Mouse (Mus musculus) activated CD4-positive, CD25-positive, alpha-beta regulatory T cell, adult 4 months (primary cell): ENCODE data around the gene Lman2. TPM values are rescaled to one million over a fixed set of nuclear protein-coding genes. Genes with fewer than 3 reads are reported as not detected.

ENCODE experiments used
- ATAC-seq: one replicate; pipeline ENCODE4 v1.8.0; 2017
- polyA plus RNA-seq, 2 experiments: library from polyadenylated mRNA; unstranded; fragments of 100-300 nt; shearing (Covaris generic); gene quantifications; one replicate each; pipeline ENCODE4 v1.2.1; 2017

The Lman2 gene
- 10 to 100 TPM; 46.7 to 58.6 TPM for polyA plus RNA-seq

DNA sequence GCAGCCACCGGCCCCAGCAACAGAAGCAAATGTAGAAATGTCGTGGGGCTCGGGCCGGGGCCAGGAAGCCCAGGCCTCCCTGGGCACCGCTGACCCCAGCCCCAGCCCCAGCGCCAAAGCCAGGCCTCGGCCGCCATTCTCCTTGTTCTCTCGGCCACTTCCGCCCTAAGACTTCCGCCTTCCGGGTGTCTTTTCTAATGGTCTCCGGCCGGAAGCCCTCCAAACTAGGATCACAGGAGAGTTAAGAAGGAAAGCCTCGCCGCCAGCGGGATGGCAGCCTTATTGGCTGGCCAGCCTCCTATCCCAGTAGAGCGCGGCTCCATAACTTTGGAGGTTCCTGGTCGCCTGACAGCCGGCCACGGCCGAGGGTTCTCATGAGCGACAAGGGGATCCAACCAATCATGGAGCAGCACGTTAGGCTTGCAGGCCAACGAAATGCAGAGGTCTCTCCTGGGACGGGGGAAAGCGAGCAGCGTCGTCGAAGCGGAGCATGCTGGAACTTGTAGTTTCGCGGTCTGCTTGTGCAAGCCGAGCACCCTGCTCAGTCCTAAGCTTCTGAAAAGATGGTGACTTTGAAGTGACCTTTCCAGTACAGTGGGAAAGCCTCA lies at the start of gene Lman2:
Lman2 (minus strand) TSS at position 331 of the 608 bp plus-strand sequence.
- peak; percentile 98 for ATAC-seq

GRCm38 (mm10) chr13:55411826-55412225 lies 49.2 kb upstream of the Lman2 start:
- ATAC-seq, result no peak

DNA sequence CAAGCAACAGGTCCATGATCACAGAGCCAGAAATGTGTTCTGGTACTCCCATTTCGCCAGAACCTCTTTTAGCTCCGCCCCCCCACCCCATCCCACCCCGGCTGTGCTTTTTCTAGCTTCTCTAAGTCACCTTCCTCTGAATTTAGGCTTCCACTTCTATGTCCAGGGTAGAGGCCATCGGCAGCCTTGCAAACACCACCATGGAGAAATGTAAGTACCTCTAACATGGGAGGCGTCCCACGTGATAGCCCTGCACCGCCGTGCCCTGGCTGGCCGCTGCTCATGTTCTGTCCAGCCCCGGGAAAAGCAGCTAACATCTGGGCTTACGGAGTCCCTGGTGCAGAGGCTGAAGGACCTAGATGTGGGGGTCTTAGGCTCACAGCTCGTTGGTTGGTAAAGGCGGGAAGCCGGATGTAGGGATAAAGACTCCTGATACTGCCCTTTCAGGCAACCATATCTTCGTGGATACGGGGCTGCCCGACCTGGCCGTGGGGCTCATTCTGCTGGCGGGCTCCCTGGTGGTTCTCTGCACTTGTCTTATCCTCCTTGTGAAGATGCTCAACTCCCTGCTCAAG lies 46.0 kb upstream of the Lman2 start:
- no peak for ATAC-seq

DNA sequence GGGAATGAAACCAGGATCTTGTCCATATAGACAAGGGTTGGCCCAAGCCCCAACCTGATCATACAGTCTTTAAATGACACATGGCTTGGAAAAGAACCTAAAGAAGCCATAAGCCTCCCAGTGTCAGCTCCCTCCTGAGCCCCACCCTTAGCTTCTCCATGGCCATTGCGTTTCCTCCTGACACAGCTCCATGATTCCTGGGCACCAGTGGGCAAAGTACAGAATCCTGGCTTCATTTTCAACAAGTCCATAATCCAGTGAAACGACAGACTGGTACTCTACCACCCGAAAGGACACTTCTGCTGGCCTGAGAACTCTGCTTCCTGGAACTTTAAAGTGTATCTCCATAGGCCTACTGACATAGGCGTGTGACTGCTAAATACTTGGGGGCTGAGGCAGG lies 44.8 kb upstream of the Lman2 start:
- ATAC-seq, result no peak

DNA sequence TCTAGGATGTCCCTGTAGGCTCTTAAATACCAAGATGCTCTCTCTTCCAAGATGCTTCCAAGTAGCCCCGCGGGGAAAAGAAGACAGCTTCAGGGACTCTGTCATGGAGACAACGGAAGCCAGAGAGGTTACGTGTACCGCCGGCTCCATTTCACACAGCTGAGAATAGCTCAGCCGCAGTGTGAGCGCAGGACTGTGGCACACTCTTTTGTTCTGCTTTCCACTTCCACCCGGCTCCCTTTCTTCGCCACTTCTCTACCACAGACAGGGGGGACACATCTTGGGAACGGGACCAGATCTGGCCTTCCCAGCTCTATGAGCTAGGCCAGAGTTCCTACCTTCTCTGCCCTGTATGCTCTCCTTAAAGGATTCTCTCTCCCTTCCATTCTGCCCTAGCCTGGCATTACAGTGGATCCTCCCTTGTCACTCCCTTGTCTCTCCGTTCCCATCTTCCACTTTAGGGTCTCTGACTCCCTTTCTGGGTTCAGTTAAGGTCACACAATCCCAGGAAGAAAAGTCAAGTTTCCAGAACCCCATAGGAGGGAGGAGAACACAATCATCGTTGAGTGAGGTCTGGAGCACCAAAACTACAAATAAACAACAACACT lies 43.3 kb upstream of the Lman2 start:
- peak; percentile 58 for ATAC-seq

DNA sequence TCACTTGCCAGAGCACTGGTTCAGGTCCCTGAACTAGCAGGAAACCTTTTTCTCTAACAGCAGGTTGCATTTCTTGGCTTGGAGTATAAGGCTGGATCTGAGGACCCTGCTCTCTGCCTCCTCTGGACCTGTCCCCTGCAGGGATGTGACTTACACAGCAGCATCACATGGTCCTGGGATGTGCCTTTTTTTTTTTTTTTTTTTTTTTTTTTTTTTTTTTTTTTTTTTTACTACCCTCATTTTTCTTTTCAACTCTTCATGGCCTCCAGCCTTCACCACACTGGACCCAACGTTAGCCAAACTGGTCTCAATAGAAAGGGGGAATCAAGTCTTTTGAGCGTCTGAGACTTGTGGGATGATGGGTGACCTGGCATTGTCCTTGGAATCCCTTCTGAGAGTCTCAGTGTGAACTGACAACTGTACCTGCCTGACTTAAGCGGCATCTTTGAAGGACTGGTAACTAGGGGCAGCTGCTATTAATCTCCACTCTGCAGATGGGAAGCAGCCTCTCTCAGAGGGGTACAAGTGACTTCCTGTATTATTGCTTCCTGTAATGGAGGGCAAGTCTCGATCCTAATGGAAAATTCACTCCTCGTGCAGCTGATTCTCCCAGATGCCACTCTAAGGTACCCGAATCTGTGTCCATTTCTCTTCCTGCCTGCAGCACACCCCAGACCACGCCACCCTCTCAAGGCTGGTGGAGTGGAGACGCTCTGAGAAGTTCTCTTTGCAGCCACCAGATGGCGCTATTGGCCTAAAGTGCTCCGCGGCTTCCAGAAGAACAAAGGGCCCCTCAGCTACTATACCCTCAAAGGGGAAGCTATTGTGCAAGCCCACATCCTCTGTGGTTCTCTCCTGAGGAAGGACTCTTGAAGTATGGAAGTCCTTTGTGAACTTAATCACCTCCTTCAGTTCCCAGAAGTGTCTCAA lies 42.5 kb upstream of the Lman2 start:
- ATAC-seq, result peak; percentile 91

- no peak for ATAC-seq
These were observed 41.6 kb upstream of the Lman2 start for GRCm38 (mm10) chr13:55403935-55404852.

GRCm38 (mm10) chr13:55403266-55403665 lies 40.7 kb upstream of the Lman2 start:
- no peak for ATAC-seq

DNA sequence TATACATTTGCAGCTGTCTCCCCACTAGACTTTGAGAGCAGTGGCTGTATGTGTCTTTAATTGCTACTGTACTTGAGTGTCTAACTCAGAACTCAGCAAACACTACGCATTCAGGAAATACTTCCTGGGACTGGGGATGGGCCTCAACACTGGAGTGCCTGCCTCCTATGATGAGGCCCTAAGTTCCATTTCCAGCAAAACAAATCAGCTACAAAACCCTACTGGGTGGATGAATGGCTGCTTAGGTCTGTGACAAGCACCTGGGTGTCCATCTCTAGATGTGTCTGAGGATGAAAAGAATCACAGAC lies 37.4 kb upstream of the Lman2 start:
- no peak for ATAC-seq

DNA sequence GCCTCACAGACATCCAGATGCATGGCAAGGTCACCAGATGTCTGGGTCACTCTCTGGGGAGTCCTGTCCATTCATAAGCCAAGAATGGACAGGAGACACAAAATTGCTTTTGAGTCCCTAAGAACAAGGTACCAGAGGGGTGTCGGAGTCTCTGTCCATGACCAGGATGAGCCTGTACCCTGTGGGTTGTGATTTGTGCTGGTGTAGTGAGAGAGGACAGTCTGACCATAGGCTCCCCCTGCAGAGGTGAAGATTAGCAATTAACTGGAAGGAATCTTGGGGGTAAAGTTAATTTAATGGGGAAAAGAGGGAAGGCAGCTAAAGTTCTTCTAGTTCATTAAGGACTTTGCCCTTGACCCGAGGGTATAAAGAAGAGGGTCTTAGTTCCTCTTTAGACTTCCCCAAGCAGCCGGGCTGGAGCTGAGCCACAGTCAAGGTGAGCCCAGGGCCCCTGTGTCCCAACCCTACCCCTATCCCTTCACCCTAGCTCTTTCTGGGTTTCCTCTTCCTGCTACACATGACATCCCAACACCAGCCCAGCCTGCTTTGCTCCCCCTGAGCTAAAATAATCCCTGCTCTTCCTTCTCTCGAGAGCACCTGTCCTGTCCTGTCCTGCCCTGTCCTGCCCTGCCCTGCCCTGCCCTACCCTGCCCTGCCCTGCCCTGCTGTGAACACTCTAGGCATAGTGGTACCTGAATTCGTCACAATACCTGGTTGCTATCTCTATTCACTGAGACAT lies 36.9 kb upstream of the Lman2 start:
- no peak for ATAC-seq

DNA sequence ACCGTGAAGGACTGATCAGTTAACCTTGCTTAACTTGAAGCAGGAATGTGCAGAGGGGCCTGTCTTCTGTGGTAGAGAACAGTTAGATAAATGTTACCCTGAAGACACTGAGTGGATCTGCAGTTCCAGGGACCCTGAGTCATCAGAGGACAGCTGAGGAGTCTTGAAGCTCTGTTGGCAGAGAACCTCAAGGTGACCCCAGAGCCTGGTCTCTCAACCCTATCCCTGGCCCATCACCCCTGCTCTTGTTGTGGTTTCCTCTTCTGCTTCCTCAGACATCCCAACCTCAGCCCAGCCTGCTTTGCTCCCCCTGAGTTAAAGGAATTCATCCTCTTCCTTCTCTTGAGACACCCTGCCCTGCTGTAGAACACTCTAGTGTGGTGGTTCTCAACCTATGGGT lies 35.5 kb upstream of the Lman2 start, which contains the start of gene Slc34a1:
Slc34a1 (plus strand) TSS at position 100 of the 400 bp plus-strand sequence.
- no peak for ATAC-seq

GRCm38 (mm10) chr13:55392933-55393332 lies 30.4 kb upstream of the Lman2 start:
- no peak for ATAC-seq

- ATAC-seq, result no peak
These were observed 29.0 kb upstream of the Lman2 start for GRCm38 (mm10) chr13:55391626-55392029.

GRCm38 (mm10) chr13:55390644-55391043 lies 28.1 kb upstream of the Lman2 start:
- no peak for ATAC-seq

DNA sequence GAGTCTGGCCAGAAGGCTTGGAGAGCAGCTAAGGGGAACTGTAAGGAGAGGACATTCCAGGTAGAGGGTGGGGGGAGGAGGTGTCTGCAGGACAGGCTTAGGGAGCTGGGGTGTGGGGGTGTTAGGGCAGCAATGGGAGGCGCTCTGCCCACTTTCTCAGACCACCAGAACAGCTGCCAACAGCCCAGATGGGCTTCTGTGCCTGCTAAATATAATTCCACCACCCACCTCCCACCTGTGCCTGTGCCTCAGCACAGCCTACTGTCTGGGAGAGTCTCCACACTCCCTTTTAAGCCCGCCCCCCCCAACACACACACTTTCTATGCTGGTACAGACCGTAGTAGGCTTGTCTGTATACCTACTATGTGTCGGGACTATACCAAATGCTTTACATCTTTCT lies 19.2 kb upstream of the Lman2 start:
- no peak for ATAC-seq

- ATAC-seq, result no peak
These were observed 16.5 kb upstream of the Lman2 start for GRCm38 (mm10) chr13:55378907-55379580.

- no peak for ATAC-seq
These were observed 13.3 kb upstream of the Lman2 start for GRCm38 (mm10) chr13:55375877-55376276.

DNA sequence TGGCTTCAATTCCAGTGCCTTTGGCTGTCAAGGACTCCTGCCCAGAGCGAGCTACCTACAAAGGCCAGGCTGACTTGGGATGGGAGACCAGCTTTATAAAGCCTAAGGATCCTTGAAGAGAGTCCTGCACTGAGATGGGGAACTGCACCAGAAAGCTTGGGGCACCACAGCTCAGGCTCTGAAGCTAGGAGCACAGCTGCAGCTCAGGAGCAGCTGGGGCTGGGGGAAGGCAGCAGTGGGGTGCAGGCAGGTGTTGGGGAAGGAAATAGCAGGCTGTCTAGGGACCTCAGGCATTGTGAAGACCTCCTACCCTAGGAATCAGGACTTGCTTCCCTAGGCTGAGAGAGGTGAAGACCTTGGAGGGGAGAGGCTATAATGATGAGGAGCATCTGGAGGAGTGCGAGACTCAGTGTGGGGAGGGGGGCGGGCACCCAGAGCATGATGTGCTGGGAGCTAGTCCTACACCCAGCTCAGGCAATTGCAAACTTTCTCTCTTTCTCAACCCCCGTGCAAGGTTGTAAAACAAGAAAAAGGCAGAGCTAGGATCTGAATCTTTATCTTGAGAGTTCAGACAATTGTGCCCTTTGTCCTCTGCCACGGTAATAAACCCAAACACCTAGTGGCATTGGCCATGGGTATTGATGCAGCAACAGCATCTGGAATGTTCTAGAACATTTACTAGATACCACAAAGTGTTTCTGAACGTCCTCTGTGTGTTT lies 11.8 kb upstream of the Lman2 start:
- ATAC-seq, result no peak

DNA sequence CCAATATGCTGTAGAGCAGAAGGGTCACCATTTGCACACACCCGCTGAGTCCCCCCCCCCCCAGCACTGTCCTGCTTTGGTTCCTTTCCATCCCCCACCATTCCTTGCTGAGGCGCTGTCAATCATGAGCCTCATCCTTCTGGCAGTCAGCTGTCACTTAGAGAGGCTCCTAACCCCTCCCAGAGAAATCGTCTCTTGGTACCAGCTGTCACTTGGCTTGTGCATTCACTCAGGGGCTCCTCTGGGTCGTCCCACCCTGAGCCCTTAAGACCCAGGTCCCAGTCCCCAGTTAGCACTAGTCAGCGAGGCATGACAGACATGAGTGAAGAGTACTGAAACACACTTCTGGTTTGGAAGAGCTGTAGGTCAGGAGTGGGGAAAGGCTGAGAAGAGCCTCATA lies 9.2 kb upstream of the Lman2 start:
- no peak for ATAC-seq

DNA sequence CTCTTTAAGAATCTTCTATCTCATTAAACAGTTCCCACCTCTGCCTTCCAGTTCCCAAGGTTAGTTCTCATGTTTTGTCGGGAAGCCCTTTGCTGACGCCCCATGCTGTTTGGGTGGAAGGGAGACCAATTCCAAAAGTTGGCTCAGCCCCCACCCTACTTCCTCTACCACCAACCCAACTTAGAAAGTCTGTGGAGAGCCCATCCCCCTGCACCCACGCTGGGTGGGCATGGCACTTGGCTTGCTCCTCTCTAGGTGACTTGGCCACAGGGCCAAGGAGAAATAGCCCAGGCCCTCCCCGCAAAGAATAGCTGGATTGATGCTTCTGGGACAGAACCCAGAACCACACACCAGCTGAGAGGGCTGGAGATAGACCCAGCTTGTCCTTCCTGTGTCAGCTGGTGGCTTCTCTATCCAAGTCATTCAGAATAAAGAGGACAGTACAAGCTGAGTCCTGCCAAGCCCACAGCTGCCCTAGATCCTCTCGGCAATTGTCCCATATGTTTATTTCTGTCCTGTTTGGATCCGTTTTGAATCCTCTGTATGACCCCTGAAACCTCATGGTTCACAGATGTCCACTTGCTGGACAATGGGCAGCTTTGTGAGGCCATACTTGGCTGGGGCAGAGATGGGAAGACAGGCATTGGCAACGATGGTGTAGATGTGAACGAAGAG lies 8.6 kb upstream of the Lman2 start:
- no peak for ATAC-seq
